Mouse (Mus musculus): ENCODE data around the gene Cfap43.

The Cfap43 gene

GRCm38 (mm10) chr19:47919126-47919965, at the start of gene Cfap43, which contains the start of gene Itprip:
Gene Cfap43 (minus strand): TSS chr19:47919287.
Gene Itprip (minus strand): TSS chr19:47919299.
- DNase-seq: peak; percentile 79 to 82

DNA sequence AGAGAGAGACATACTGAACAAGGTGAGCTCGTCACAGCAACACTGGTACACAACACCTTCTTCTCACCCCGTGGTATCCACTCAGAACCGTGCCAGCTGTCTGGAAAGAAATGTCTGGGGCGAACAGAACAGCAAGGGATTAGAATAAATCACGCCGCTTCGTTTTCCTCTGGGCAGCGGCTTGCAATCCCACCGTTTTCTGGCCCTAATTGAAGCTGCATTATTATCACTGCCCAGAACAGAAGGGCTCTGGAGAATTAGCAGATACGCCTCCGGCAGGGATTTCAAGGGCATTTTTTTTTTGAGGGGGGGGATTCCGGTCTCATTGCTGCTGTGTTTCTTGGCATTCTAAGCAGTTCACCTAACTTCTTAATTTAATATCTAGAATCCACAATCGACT, 39.1 kb upstream of the Cfap43 start:
- DNase-seq: no peak

DNA sequence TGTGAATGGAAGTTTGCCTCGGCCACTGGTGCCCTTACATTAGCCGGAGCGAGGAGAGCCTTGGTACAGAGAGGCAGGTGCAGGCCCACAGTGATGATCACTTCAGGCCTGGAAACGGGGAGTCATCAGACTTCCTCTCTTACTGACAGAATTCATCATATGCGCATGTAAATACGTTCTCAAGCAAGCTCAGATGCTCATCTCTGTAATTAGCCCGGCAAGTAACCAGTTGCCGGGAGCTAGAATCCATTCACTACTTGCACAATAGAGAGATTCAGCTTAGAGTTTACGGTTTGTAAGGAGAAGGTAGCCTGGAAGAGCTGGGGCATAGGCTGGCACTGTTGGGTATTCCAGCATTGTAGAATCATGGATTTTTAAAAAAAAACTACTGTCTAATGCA, 34.1 kb upstream of the Cfap43 start:
- DNase-seq: no peak

GRCm38 (mm10) chr19:47950946-47951345, 31.9 kb upstream of the Cfap43 start:
- no peak for DNase-seq

DNA sequence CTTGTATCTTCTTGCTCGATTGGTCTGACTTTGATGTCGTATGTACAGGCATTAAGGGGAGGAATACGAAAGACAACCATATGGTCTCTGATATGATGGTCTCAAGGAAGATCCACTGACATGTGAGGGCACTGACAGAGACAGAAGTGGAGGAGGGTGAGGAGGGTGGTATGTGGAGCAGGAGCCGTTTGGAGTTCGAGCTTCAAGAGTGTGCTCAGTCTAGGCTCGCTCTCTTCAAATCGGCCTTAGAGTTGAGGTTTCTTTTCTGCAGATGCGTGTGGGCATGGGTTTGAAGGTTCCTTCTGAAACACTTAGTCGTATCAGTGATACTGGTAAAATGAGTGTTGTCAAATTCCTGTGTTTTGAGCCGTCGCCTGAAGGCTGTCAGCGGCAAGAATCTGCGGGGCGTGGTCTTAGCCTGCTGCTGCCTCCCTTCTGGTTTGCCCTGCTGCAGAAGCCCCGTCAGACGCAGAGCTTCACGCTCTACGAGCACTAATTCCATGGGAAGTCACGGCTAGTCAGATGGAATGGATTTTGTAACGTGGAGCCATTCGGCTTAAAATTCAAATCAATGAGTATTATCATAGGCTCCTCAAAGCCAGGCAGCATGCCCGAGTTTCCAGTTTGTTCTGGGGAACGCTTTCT, 27.9 kb upstream of the Cfap43 start:
- DNase-seq: no peak

- DNase-seq: no peak
These were observed 20.3 kb upstream of the Cfap43 start for GRCm38 (mm10) chr19:47939361-47939760.

GRCm38 (mm10) chr19:47937443-47938406, 18.6 kb upstream of the Cfap43 start, which contains the start of gene Cfap58:
Gene Cfap58 (plus strand): TSS chr19:47937675.
- DNase-seq: peak; percentile 81 to 85

DNA sequence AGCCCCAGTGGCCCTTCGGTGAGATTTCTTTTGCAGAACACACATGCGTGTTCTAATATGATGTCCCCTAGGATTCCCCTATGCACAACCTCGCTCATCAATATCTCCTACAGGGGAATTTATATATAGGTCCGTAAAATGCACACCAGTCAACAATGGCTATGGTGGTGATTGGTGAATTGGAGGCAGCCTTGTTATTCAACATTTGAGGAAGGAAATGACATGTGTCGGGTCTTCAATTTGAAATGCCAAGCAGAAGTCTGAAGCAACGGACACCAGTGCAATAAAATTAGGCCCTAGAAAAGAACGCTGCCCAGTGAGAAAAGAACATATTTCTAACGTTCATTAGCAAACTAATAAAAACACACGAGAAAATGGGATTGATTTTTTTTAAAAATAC, 17.9 kb upstream of the Cfap43 start:
- no peak for DNase-seq

- no peak for DNase-seq
These were observed 17.4 kb upstream of the Cfap43 start for GRCm38 (mm10) chr19:47936490-47936889.

DNA sequence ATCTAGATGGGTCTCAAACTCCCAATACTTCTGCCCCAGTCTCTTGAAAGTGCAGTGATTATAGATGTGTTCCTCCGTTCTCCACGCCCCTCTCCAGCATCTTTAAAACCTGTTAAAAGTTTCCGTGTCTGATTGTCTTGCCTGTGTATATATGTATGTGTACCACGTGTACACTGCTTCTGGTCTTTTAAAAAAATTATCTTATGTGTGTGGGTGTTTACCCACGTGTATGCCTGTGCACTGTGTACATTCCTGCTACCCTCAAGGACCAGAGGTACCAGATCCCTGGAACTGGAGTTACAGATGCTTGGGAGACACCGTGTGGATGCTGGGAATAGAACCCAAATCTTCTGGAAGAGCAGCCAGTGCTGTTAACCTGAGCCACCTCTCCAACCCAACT, 16.4 kb upstream of the Cfap43 start:
- no peak for DNase-seq

- DNase-seq: no peak
These were observed 15.7 kb upstream of the Cfap43 start for GRCm38 (mm10) chr19:47934636-47935238.

DNA sequence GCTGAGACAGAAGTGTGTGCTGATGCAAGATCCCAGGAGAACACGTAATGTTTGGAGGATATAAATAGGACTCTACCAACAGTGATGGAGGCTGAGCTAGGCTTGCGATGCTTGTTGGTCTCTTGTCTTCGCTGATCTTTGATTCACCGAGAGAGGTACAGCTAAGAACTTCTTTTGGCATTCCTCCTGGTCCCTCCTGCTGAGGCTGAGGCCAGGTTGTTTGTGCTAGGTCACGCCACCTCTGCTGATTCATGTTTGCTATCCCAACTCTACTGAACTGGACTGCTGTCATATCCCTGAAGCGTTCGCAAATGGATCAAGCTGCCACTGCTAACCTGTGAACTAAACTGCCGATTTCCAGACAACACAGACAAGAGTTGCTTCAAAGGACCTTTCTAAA, 15.1 kb upstream of the Cfap43 start:
- DNase-seq: no peak

DNA sequence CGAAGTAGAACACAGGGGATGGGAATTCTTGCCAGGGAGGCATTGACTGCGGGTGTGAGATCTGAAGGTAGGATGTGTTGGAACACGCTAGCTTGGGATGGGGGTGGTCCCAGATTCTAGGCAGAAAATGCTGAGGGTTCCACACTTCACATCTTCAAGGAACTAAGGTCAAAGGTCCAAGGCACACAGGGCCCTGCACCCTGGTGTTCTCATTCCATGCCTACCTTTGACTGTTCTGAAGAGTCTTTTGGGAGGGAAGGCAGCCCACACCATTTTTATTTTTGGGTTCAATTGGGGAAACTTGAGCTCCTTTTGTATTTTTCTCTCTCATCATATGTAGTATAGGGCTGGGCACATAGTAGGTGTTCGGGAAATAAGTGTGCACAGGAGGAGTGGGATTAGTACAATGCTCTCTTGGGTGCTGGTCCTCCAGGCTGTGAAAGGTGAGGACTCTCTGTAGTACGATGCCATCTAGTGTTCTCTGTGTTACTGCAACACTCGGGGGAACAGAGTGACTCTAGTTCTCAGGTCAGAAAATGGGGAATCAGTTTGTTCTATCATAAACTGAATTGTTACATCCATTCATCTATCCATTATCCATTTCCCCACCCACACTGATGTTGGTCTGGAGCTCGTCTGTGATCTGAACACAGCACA, 13.0 kb upstream of the Cfap43 start:
- DNase-seq: peak in 1 of 2 experiments; percentile 18

DNA sequence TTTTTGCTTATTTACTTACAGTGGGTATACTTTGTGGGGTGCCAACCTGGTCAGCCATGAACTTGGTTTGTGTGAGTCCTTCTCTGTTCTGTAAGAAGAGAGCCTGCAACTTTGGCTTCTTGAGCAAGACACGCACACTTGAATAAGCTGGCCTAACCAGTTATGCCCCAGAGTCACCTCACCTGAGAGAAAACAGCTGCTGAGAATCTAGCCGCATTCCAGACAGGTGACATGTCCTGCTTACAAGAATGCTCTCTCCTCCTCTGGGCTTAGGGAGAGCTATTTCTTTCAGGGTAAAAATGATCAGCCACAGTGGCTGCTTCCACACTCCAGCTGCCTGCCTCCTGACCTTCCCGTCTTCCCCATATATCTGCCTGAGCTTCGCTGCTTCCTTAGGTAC, 10.0 kb upstream of the Cfap43 start:
- no peak for DNase-seq

GRCm38 (mm10) chr19:47927032-47927431, 7.9 kb upstream of the Cfap43 start:
- DNase-seq: no peak

DNA sequence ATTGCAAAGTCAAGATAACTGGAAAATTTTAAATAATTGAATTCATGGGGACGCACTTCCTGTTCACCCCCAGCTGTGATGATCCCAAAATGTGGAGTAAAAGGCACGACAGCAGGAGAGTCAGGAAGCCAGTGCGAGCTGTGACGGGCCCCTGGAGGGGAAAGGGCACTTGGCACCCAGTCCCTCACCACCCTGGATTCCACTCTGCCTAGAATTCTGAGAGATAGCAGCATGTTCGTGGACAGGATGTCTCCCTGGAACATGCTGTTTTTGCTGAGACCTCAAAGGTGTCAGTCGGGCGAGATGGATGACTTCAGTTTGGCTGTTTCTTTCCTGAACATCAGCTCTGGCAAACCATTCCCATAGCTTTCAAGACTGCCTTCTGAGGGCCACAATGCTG, 6.7 kb upstream of the Cfap43 start:
- no peak for DNase-seq

- DNase-seq: no peak
These were observed 884 bp upstream of the Cfap43 start for GRCm38 (mm10) chr19:47919966-47920375.

DNA sequence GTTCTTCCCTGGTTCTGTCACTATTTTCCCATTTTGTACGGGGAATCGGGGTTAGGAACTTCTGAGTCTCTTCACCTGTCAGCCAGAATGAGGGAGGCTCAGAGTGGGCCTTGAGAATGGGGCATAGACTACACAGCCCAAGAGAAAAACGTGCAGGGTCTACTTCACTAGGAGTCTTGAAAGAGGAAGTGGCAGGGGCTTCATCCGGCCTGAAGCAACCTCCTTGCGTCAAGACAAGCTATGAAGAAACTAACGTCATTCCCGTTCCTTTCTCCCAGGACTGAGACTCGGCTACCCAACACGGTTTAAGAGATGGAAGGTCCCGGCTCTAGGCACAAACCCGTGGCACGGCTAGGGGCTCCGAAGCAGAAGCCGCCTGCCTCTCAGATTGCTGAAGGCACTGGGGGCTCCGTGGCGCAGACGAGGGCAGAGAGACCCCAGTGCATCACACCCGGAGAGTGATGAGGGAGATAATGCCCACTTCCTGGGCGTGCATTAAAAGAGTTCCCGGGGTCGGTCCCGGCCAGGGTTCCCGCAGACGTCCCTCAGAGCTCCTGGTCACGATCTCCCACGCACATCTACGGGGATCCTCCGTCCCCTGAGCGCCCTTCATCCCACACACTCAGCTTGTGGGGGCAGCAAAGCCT, 509 bp downstream of the Cfap43 start:
- peak; percentile 62 to 67 for DNase-seq

- DNase-seq: no peak
These were observed 1.1 kb downstream of the Cfap43 start for GRCm38 (mm10) chr19:47918016-47918415.

DNA sequence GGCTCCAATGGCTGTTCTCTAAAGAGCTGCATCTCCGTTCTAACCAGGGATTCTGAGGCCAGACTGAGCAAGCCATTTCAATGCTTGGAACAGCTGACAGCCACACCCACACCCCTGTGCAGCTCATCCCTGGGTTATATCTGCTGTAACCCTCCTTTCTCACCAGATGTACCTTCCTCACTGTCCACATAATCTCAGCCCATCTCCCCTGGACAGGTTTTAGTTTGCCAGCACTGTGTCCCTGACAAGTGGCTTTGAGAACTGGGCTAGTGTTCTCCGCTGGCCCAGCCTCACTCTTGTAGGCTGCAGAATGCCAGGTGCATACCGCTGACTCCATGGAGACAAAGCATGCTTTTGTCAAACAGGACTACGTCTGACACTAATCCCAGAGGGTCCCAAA, 1.7 kb downstream of the Cfap43 start:
- no peak for DNase-seq

DNA sequence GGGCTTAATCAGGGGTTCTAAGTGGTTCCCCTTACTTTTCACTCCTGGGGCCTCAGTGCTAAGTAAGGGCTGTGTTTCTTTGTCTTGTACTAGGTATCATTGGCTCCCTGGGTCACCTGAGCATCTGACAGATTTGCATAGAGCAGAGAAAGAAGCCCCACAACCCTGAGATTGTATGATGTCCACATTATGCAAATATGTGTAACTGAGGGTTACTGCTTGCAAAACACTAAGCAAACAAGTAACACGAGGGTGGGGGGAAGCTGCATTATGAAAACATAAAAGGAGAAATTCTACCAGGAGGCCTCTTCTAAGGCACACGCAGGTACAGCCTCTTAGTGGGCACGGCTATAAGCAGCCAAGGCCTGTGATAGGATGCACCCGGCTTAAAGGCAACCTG, 3.8 kb downstream of the Cfap43 start:
- DNase-seq: no peak
